Mouse (Mus musculus): ENCODE measurements around the gene Cabin1.

DNA sequence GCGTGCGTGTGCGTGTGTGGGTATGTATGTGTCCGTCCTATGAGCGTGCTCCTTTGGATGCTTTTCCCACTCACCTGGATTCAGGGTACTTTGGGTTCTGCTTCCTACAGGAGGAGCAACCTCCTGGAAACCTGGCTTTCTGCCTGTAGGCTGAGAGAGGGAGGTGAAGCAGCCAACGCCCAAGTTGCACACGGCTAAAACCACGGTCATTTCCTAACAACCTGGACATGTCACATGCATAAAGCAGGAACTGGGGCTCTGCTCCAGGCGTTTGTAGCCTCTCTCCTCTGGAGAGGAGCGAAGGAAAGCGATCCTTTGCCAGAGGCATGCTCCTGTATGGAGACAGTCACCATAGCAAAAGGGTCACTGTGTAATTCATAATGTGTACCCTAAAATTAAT, 7.4 kb downstream of the Cabin1 start:
- TF ChIP-seq CTCF (IDR thresholded peaks at IDR 0.05; ENCODE audit: low read depth, low read length) (no peak), POLR2A (IDR thresholded peaks at IDR 0.05; ENCODE audit: borderline replicate concordance, low read depth, low read length) (no peak)
